Mouse (Mus musculus) heart, postnatal 4 days (tissue): ENCODE measurements around the gene Rrp15. TPM values are rescaled to one million over a fixed set of nuclear protein-coding genes. Genes with fewer than 3 reads are reported as not detected.
"Not testable (repeated sequence)": the region's sequence is repeated elsewhere in the genome, so short reads cannot be mapped to it uniquely, and the experiment has no call there.

Experiments
- DNase-seq: peaks from one replicate; pipeline ENCODE4 v3.0.0; 2021
- total RNA-seq, 2 experiments: library from RNA; stranded (reverse); gene quantifications; 2 replicates each; pipeline ENCODE4 v1.2.3; 2021

Gene Rrp15
- 10 to 100 TPM; 16.0 to 16.7 TPM for total RNA-seq

- DNase-seq, result peak; percentile 92
Measured at GRCm38 (mm10) chr1:186748724-186749653, at the start of gene Rrp15. Rrp15 (minus strand) TSS chr1:186749358.

GRCm38 (mm10) chr1:186797991-186798390, 48.8 kb upstream of the Rrp15 start:
- DNase-seq, result no peak

- DNase-seq, result no peak
Measured at GRCm38 (mm10) chr1:186785359-186785758, 36.2 kb upstream of the Rrp15 start.

- no peak for DNase-seq
Measured at GRCm38 (mm10) chr1:186780826-186781225, 31.7 kb upstream of the Rrp15 start.

GRCm38 (mm10) chr1:186773124-186773523, 24.0 kb upstream of the Rrp15 start:
- no peak for DNase-seq

- no peak for DNase-seq
Measured at GRCm38 (mm10) chr1:186772547-186773077, 23.5 kb upstream of the Rrp15 start.

GRCm38 (mm10) chr1:186772005-186772404, 22.8 kb upstream of the Rrp15 start:
- DNase-seq, result no peak

GRCm38 (mm10) chr1:186770659-186771058, 21.5 kb upstream of the Rrp15 start:
- no peak for DNase-seq

GRCm38 (mm10) chr1:186768392-186768791, 19.2 kb upstream of the Rrp15 start:
- DNase-seq, result no peak

- not testable (repeated sequence) for DNase-seq
Measured at GRCm38 (mm10) chr1:186763451-186763850, 14.3 kb upstream of the Rrp15 start.

GRCm38 (mm10) chr1:186749675-186750283, 621 bp upstream of the Rrp15 start:
- DNase-seq, result no peak

GRCm38 (mm10) chr1:186739828-186740227, 9.3 kb downstream of the Rrp15 start:
- no peak for DNase-seq

GRCm38 (mm10) chr1:186735537-186735936, 13.6 kb downstream of the Rrp15 start:
- DNase-seq, result no peak

- DNase-seq, result no peak
Measured at GRCm38 (mm10) chr1:186733052-186733451, 16.1 kb downstream of the Rrp15 start.

- DNase-seq, result no peak
Measured at GRCm38 (mm10) chr1:186728778-186729177, 20.4 kb downstream of the Rrp15 start.

- no peak for DNase-seq
Measured at GRCm38 (mm10) chr1:186726117-186726516, 23.0 kb downstream of the Rrp15 start.

GRCm38 (mm10) chr1:186722299-186722698, 26.9 kb downstream of the Rrp15 start:
- no peak for DNase-seq

GRCm38 (mm10) chr1:186721846-186722245, 27.3 kb downstream of the Rrp15 start:
- DNase-seq, result peak; percentile 90

- DNase-seq, result no peak
Measured at GRCm38 (mm10) chr1:186721166-186721565, 28.0 kb downstream of the Rrp15 start.

GRCm38 (mm10) chr1:186719708-186720107, 29.4 kb downstream of the Rrp15 start:
- no peak for DNase-seq

- DNase-seq, result no peak
Measured at GRCm38 (mm10) chr1:186718881-186719280, 30.3 kb downstream of the Rrp15 start.

GRCm38 (mm10) chr1:186714980-186715896, 33.9 kb downstream of the Rrp15 start:
- DNase-seq, result no peak
